Mouse (Mus musculus) liver, embryonic 15.5 days (tissue): ENCODE measurements around the gene Pcnx. TPM values are rescaled to one million over a fixed set of nuclear protein-coding genes. Genes with fewer than 3 reads are reported as not detected.

ENCODE experiments used
- ATAC-seq: fragments of 200-750 bp; cut with Nextera tagmentation; 2 replicates; pipeline ENCODE4 v1.8.0; 2017; ENCODE audit warnings: moderate number of reproducible peaks, mild to moderate bottlenecking, moderate library complexity; ENCODE audit not compliant: insufficient read depth
- H3K27ac ChIP-seq: fragments of 300-500 bp; sonication (generic); replicated peaks from 2 replicates; pipeline ENCODE4 v1.5.1; 2015; ENCODE audit warnings: mild to moderate bottlenecking, inconsistent platforms
- H3K27me3 ChIP-seq: fragments of 300-500 bp; sonication (generic); 2 replicates; pipeline ENCODE4 v1.6.1; 2015; ENCODE audit warnings: mild to moderate bottlenecking, inconsistent platforms
- H3K36me3 ChIP-seq: fragments of 300-500 bp; sonication (generic); replicated peaks from 2 replicates; pipeline ENCODE4 v1.6.1; 2015; ENCODE audit warnings: moderate library complexity, mild to moderate bottlenecking, inconsistent platforms
- H3K4me1 ChIP-seq: fragments of 300-500 bp; sonication (generic); replicated peaks from 2 replicates; pipeline ENCODE4 v1.6.1; 2015; ENCODE audit warnings: inconsistent platforms
- H3K4me2 ChIP-seq: fragments of 300-500 bp; sonication (generic); 2 replicates; pipeline ENCODE4 v1.6.1; 2015; ENCODE audit warnings: moderate library complexity, mild to moderate bottlenecking, inconsistent platforms
- H3K4me3 ChIP-seq: fragments of 300-500 bp; sonication (generic); replicated peaks from 2 replicates; pipeline ENCODE4 v1.5.1; 2015; ENCODE audit warnings: mild to moderate bottlenecking, inconsistent platforms
- H3K9ac ChIP-seq: fragments of 300-500 bp; sonication (generic); 2 replicates; pipeline ENCODE4 v1.6.1; 2015; ENCODE audit warnings: moderate library complexity, mild to moderate bottlenecking, inconsistent platforms
- H3K9me3 ChIP-seq: fragments of 300-500 bp; sonication (generic); replicated peaks from 2 replicates; pipeline ENCODE4 v1.6.1; 2016; ENCODE audit warnings: inconsistent platforms
- WGBS: fragments of 180-500 bp; shearing (Covaris S2); methylation state at CpG from one replicate; pipeline ENCODE4 v1.1.7; 2015; ENCODE audit warnings: mixed read lengths; ENCODE audit not compliant: insufficient replicate concordance; 5-methylcytosine and 5-hydroxymethylcytosine counted together
- polyA plus RNA-seq: library from polyadenylated mRNA; unstranded; fragments of >200 nt; fragmentation: Nextera tagmentation; extraction: Ambion mirVana; gene quantifications from 2 replicates; pipeline ENCODE4 v1.2.1, GENCODE M21; 2015

The Pcnx gene
- polyA plus RNA-seq, 1 experiment from 2014 or later = 1.3 TPM

GRCm38 (mm10) chr12:81904456-81904855 lies 44.6 kb downstream of the Pcnx start:
- H3K27ac ChIP-seq = no peak overlapping the region
- H3K9me3 ChIP-seq = no peaks in the 10 kb centered on the region
- H3K27me3 ChIP-seq = no peaks in the 10 kb centered on the region
- 63% methylated on average over 2 of the region's 2 CpGs for WGBS
- H3K4me1 ChIP-seq = no peaks in the 10 kb centered on the region
- no peak for ATAC-seq
- no peak overlapping the region for H3K4me2 ChIP-seq
- H3K4me3 ChIP-seq = no peak overlapping the region
- no peak overlapping the region for H3K9ac ChIP-seq
- H3K36me3 ChIP-seq = peaks cover 5% of the 10 kb centered on the region; the same call in 1 of the 2 replicates

GRCm38 (mm10) chr12:81905865-81906264 lies 46.0 kb downstream of the Pcnx start:
- Histone ChIP-seq H3K4me3 (no peak overlapping the region), H3K9ac (no peak overlapping the region), H3K4me1 (peaks cover 3% of the 10 kb centered on the region; the same call in 1 of the 2 replicates), H3K27me3 (no peaks in the 10 kb centered on the region), H3K4me2 (no peak overlapping the region), H3K27ac (no peak overlapping the region), H3K9me3 (no peaks in the 10 kb centered on the region), H3K36me3 (peaks cover 5% of the 10 kb centered on the region; the same call in 1 of the 2 replicates)
- ATAC-seq = no peak
- 25% methylated on average over 2 of the region's 2 CpGs for WGBS

DNA sequence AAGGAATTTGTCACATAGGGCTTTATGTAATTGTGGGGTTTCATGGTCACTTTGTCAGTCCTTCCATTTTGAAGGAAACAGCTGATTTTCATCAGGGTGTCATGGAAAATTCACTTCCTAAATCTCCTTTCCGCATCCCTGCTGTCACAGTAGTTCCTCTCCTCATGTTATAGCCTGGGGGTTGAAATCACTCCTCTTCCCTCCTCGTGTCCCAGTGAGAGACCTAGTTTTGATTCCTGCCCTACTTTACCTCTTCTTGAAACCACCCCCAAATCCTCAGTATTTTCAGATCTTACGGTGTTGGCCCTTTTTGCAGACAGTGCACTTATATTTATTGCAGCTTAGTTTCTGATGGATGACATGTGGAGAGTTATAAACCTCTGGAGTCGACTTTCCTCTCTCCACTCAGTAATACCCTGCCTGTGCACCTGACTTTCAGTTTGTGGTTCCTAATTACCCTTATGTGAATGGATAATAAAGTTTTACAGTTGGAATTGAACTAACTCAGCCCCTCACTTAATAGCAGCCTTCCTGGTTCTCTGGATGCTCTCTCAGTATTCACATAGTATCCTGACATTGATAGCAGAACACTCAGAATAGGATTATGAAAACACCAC lies 48.0 kb downstream of the Pcnx start:
- no peak overlapping the region for H3K9ac ChIP-seq
- H3K9me3 ChIP-seq = no peaks in the 10 kb centered on the region
- H3K36me3 ChIP-seq = peaks cover 5% of the 10 kb centered on the region; the same call in 1 of the 2 replicates
- WGBS = 57% methylated on average over 4 of the region's 4 CpGs
- no peaks in the 10 kb centered on the region for H3K27me3 ChIP-seq
- ATAC-seq = no peak
- no peak overlapping the region for H3K4me3 ChIP-seq
- H3K4me1 ChIP-seq = peaks cover 3% of the 10 kb centered on the region; the same call in 1 of the 2 replicates
- H3K27ac ChIP-seq = no peak overlapping the region
- H3K4me2 ChIP-seq = no peak overlapping the region

GRCm38 (mm10) chr12:81910439-81910838 lies 50.6 kb downstream of the Pcnx start:
- 53% methylated on average over 5 of the region's 5 CpGs for WGBS

GRCm38 (mm10) chr12:81915176-81915950 lies 55.5 kb downstream of the Pcnx start:
- Histone ChIP-seq H3K36me3 (no peaks in the 10 kb centered on the region; the same call in 1 of the 2 replicates), H3K27ac (no peak overlapping the region), H3K9ac (no peak overlapping the region), H3K9me3 (no peaks in the 10 kb centered on the region), H3K4me2 (no peak overlapping the region), H3K4me3 (no peak overlapping the region), H3K4me1 (peaks cover 3% of the 10 kb centered on the region; the same call in 1 of the 2 replicates), H3K27me3 (no peaks in the 10 kb centered on the region)
- 45% methylated on average over 2 of the region's 2 CpGs for WGBS
- no peak for ATAC-seq

More at GRCm38 (mm10) chr12:81910439-81910838, 50.6 kb downstream of the Pcnx start:
- Histone ChIP-seq H3K27ac (no peak overlapping the region), H3K27me3 (no peaks in the 10 kb centered on the region), H3K36me3 (peaks cover 5% of the 10 kb centered on the region; the same call in 1 of the 2 replicates), H3K4me3 (no peak overlapping the region), H3K4me2 (no peak overlapping the region), H3K9ac (no peak overlapping the region), H3K9me3 (no peaks in the 10 kb centered on the region), H3K4me1 (peaks cover 3% of the 10 kb centered on the region; the same call in 1 of the 2 replicates)
- ATAC-seq = no peak

- ATAC-seq = no peak
- H3K27me3 ChIP-seq = no peaks in the 10 kb centered on the region
- 74% methylated on average over 12 of the region's 12 CpGs for WGBS
- no peak overlapping the region for H3K27ac ChIP-seq
- no peaks in the 10 kb centered on the region for H3K9me3 ChIP-seq
- no peak overlapping the region for H3K4me3 ChIP-seq
- no peak overlapping the region for H3K9ac ChIP-seq
- no peaks in the 10 kb centered on the region for H3K4me1 ChIP-seq
- no peak overlapping the region for H3K4me2 ChIP-seq
- H3K36me3 ChIP-seq = no peaks in the 10 kb centered on the region; the same call in 1 of the 2 replicates
Measured at GRCm38 (mm10) chr12:81918346-81918745, 58.5 kb downstream of the Pcnx start.

DNA sequence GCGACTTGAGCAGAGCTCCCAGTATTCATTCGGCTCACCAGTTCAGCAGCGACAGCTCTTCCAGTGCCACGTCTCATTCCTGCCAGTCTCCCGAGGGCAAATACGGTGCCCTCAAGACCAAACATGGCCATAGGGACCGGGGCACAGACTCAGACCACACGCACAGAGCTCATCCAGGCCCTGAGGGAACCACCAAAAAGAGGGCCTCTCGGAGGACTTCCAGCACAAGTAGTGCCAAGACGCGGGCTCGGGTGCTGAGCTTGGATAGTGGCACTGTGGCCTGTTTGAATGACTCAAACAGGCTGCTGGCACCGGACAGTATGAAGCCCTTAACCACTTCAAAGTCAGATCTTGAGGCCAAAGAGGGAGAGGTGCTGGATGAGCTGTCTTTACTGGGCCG lies 59.1 kb downstream of the Pcnx start:
- H3K9ac ChIP-seq = no peak overlapping the region
- H3K4me2 ChIP-seq = no peak overlapping the region
- WGBS = 79% methylated on average over 14 of the region's 14 CpGs
- no peaks in the 10 kb centered on the region for H3K9me3 ChIP-seq
- no peak for ATAC-seq
- no peak overlapping the region for H3K4me3 ChIP-seq
- no peaks in the 10 kb centered on the region for H3K27me3 ChIP-seq
- no peak overlapping the region for H3K27ac ChIP-seq
- no peaks in the 10 kb centered on the region; the same call in 1 of the 2 replicates for H3K36me3 ChIP-seq
- no peaks in the 10 kb centered on the region for H3K4me1 ChIP-seq

DNA sequence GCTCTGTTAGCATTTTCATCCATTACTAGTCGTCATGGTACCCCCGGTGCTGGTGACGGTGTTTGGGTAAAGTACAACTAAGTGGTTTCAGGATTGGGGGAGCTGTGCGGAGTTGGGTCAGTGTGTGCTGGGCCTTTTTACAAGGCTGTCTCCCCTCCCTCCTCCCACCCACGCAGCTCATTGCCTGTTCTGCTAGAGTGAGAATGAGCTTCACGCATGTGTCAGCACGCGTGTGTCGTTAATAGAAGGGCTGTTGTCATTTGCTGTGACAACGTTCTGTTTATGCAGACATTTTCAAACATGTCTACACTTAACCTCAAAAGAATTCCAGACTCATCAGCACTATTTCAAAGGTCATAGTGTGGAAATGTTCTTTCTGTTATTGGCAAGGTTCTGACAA lies 60.2 kb downstream of the Pcnx start:
- WGBS = 79% methylated on average over 10 of the region's 10 CpGs
- Histone ChIP-seq H3K27me3 (no peaks in the 10 kb centered on the region), H3K9me3 (no peaks in the 10 kb centered on the region), H3K4me1 (no peaks in the 10 kb centered on the region), H3K4me3 (no peak overlapping the region), H3K27ac (no peak overlapping the region), H3K9ac (no peak overlapping the region), H3K4me2 (no peak overlapping the region), H3K36me3 (no peaks in the 10 kb centered on the region; the same call in 1 of the 2 replicates)
- ATAC-seq = no peak

DNA sequence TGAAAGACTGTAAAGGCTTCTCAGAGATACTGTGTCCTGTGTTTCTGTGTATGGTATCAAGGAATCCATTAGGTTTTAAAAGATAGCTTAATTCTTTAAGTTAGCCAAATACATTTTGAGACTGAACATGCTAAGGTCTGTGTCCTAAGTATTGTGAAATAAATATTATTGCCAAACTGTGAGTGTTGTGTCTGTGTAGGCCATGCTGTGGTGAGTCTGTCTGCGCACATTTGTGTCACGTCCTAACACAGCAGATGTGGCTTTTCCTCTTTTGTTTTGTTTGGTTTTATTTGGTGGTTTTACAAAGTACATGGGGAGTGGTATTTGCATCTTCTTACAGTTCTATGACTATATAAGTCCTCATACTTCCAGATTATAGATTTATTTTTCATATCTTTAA lies 60.8 kb downstream of the Pcnx start:
- H3K9me3 ChIP-seq = no peaks in the 10 kb centered on the region
- no peak overlapping the region for H3K9ac ChIP-seq
- H3K4me1 ChIP-seq = no peaks in the 10 kb centered on the region
- no peak overlapping the region for H3K4me2 ChIP-seq
- no peaks in the 10 kb centered on the region for H3K27me3 ChIP-seq
- ATAC-seq = no peak
- no peak overlapping the region for H3K27ac ChIP-seq
- WGBS = 57% methylated on average over 2 of the region's 2 CpGs
- H3K4me3 ChIP-seq = no peak overlapping the region
- H3K36me3 ChIP-seq = no peaks in the 10 kb centered on the region; the same call in 1 of the 2 replicates

- no peak overlapping the region for H3K27ac ChIP-seq
- no peaks in the 10 kb centered on the region for H3K9me3 ChIP-seq
- no peak overlapping the region for H3K4me3 ChIP-seq
- ATAC-seq = no peak
- no peaks in the 10 kb centered on the region; the same call in 1 of the 2 replicates for H3K36me3 ChIP-seq
- WGBS = 77% methylated on average over 4 of the region's 4 CpGs
- no peaks in the 10 kb centered on the region for H3K27me3 ChIP-seq
- no peak overlapping the region for H3K9ac ChIP-seq
- H3K4me2 ChIP-seq = no peak overlapping the region
- no peaks in the 10 kb centered on the region for H3K4me1 ChIP-seq
Measured at GRCm38 (mm10) chr12:81921785-81922184, 62.0 kb downstream of the Pcnx start.

- no peak for ATAC-seq
- Histone ChIP-seq H3K36me3 (no peaks in the 10 kb centered on the region; the same call in 1 of the 2 replicates), H3K27ac (no peak overlapping the region), H3K9ac (no peak overlapping the region), H3K4me3 (no peak overlapping the region), H3K27me3 (no peaks in the 10 kb centered on the region), H3K4me1 (no peaks in the 10 kb centered on the region; the same call in 1 of the 2 replicates), H3K9me3 (no peaks in the 10 kb centered on the region), H3K4me2 (no peak overlapping the region)
- WGBS = 33% methylated on average over 3 of the region's 3 CpGs
Measured at GRCm38 (mm10) chr12:81922838-81923237, 63.0 kb downstream of the Pcnx start.
